ENCODE assay signal across 25 mouse cellular contexts in the genomic region with DNA sequence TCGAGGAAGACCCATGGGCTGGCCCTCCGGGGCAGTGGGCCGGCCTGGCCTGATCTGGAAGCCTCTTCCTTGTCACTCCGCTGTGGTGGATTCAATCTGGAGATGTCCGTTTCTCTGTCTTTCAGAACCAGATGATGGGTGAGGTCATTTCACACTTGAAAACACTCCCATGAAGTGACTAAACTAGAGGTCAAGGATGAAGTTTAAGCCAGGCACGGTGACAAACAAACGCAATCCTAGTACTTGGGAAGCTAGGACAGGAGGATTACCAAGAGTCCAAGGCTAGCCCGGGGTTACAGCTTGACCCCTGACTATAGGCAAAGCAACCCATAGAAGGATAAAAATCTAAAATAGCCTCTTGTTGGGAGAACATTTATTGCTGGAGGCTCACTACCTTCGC. TPM values are rescaled to one million over a fixed set of nuclear protein-coding genes. Genes with fewer than 3 reads are reported as not detected.
DNase-seq lines count a peak whose midpoint lies in the region; ATAC-seq and TF ChIP-seq lines count a peak whose summit lies in the region.
"Had no signal": no experiment of that assay in that cellular context is flagged by ENCODE, and none has a peak within 500 bp of the region (broad histone marks: within the 10 kb centered on the region; RNA-seq: fewer than 3 reads in every experiment).

No protein-coding gene starts in this region.

- no peak for TF ChIP-seq POLR2A in liver, adult 2 months (IDR thresholded peaks at IDR 0.05; ENCODE audit: extremely low read depth, insufficient read depth, low read length)

- no peak for ATAC-seq in liver, postnatal 0 days
- ATAC-seq: CD4-positive, CD25-positive, alpha-beta regulatory T cell, adult 4 months; forebrain, embryonic 14.5 days; forebrain, embryonic 16.5 days; Patski had no signal

- no peak overlapping the region for H3K4me2 ChIP-seq in liver, postnatal 0 days (ENCODE audit: low read depth, low read length)
- H3K4me2 ChIP-seq: embryonic facial prominence, embryonic 13.5 days; embryonic facial prominence, embryonic 15.5 days; forebrain, embryonic 12.5 days had no signal

- peak; percentile 24 for DNase-seq in adrenal gland, adult 8-10 months
- no peak for DNase-seq in adrenal gland, postnatal 10 days
- no peak for DNase-seq in liver, adult 2 months (ENCODE audit: extremely low read depth, low read depth, low spot score)
- DNase-seq in liver, postnatal 0 days = no peak
- peak; percentile 29 for DNase-seq in ZHBTc4 (ENCODE audit: low read depth, low spot score)
- no peak for DNase-seq in right cerebral cortex, postnatal 4 days
- DNase-seq: B cell, adult 2 months; cerebellum, adult 11 months; cerebellum, adult 18-20 months; cerebellum, adult 8-10 months; cerebellum, adult 9-11 months; cerebellum, postnatal 14 days; cerebellum, postnatal 36 days; embryo, embryonic 11 days had no signal

- 0 out of 2 replicates have a peak overlapping the region, but pooled peaks have one; percentile 11 for H3K27ac ChIP-seq in liver, adult 2 months (replicated peaks; ENCODE audit: insufficient read depth, low read depth, low read length)
- no peak overlapping the region for H3K27ac ChIP-seq in liver, postnatal 0 days (ENCODE audit: low read depth)
- H3K27ac ChIP-seq: embryonic facial prominence, embryonic 13.5 days; embryonic facial prominence, embryonic 15.5 days; forebrain, embryonic 10.5 days; forebrain, embryonic 12.5 days had no signal

- WGBS in liver, adult 2 months = 70% methylated on average over 9 of the region's 9 CpGs
- WGBS in liver, postnatal 0 days (ENCODE audit: insufficient replicate concordance) = 82% methylated on average over 9 of the region's 9 CpGs

- TF ChIP-seq EP300 in liver, postnatal 0 days (IDR thresholded peaks at IDR 0.05; ENCODE audit: low read depth) = no peak

- H3K27me3 ChIP-seq in liver, adult 2 months (ENCODE audit: control insufficient read depth, insufficient read depth, low read length) = no peaks in the 10 kb centered on the region
- H3K27me3 ChIP-seq in liver, postnatal 0 days (ENCODE audit: insufficient read depth, low read length) = no peaks in the 10 kb centered on the region
- H3K27me3 ChIP-seq: CH12.LX; embryonic facial prominence, embryonic 13.5 days; embryonic facial prominence, embryonic 15.5 days; forebrain, embryonic 12.5 days; Patski had no signal

- no peak overlapping the region for H3K4me3 ChIP-seq in liver, adult 2 months (ENCODE audit: insufficient read depth, low read depth, low read length)
- H3K4me3 ChIP-seq in liver, postnatal 0 days (ENCODE audit: low read depth, low read length) = no peak overlapping the region
- H3K4me3 ChIP-seq: embryonic facial prominence, embryonic 13.5 days; embryonic facial prominence, embryonic 15.5 days; erythroblast, embryonic 14.5 days; forebrain, embryonic 10.5 days; forebrain, embryonic 12.5 days had no signal

- no peaks in the 10 kb centered on the region for H3K79me2 ChIP-seq in liver, adult 2 months (ENCODE audit: control insufficient read depth, insufficient read depth, low read length)

- H3K9me3 ChIP-seq in liver, postnatal 0 days (ENCODE audit: low read length) = no peaks in the 10 kb centered on the region
- H3K9me3 ChIP-seq: embryonic facial prominence, embryonic 13.5 days; embryonic facial prominence, embryonic 15.5 days; forebrain, embryonic 10.5 days; forebrain, embryonic 12.5 days; G1E had no signal

- peaks cover 44% of the 10 kb centered on the region for H3K36me3 ChIP-seq in liver, adult 2 months (ENCODE audit: control insufficient read depth, insufficient read depth, low read length)
- H3K36me3 ChIP-seq in liver, postnatal 0 days (replicated peaks; ENCODE audit: insufficient read depth, low read length) = peaks cover 23% of the 10 kb centered on the region
- H3K36me3 ChIP-seq: embryonic facial prominence, embryonic 15.5 days; forebrain, embryonic 12.5 days had no signal

- TF ChIP-seq CTCF in liver, adult 2 months (IDR thresholded peaks at IDR 0.05; ENCODE audit: low read depth, low read length) = no peak
- no peak for TF ChIP-seq CTCF in liver, postnatal 0 days (IDR thresholded peaks at IDR 0.05; ENCODE audit: low read depth)

- H3K9ac ChIP-seq in liver, adult 2 months (ENCODE audit: low read depth, low read length) = no peak overlapping the region
- H3K9ac ChIP-seq in liver, postnatal 0 days (replicated peaks) = no peak overlapping the region
- H3K9ac ChIP-seq: embryonic facial prominence, embryonic 13.5 days; embryonic facial prominence, embryonic 15.5 days; forebrain, embryonic 12.5 days had no signal

- H3K4me1 ChIP-seq in liver, adult 2 months (ENCODE audit: control insufficient read depth, insufficient read depth, low read length) = peaks cover 17% of the 10 kb centered on the region
- H3K4me1 ChIP-seq in liver, postnatal 0 days (ENCODE audit: insufficient read depth) = peaks cover 7% of the 10 kb centered on the region; the same call in 1 of the 2 replicates
- H3K4me1 ChIP-seq: forebrain, embryonic 12.5 days had no signal

RNA-seq across cellular contexts. Expression of gene Nr2c1, which starts 27.1 kb away (rescaled TPM):
- 10 to 100 TPM; 12.7 to 17.0 (median 14.6) TPM for total RNA-seq in adrenal gland, adult 8-10 months (2022)
- 10 to 100 TPM; 13.1 to 16.4 TPM for total RNA-seq in adrenal gland, postnatal 10 days (2021)
- 6.4 and 8.3 TPM in 2 replicates for total RNA-seq in liver, adult 2 months (2014; rRNA removed)
- polyA plus RNA-seq in liver, adult 2 months (2012; rRNA removed) = 3.4 and 3.7 TPM in 2 replicates
- 2.4 and 2.9 TPM in 2 replicates for polyA plus RNA-seq in liver, postnatal 0 days (2015; fragmentation: Nextera tagmentation; extraction: Ambion mirVana)

Comparison
In these comparisons a context has a peak if more than half of its experiments do, and no peak if none do; other contexts are left out.
1. DNase-seq: peak in adrenal gland, adult 8-10 months (single experiment) and ZHBTc4 (single experiment); none in adrenal gland, postnatal 10 days (single experiment), liver, adult 2 months (single experiment), liver, postnatal 0 days (single experiment) and right cerebral cortex, postnatal 4 days (single experiment).